Mouse (Mus musculus): ENCODE data around the gene Gm16253.
"Not testable (repeated sequence)": the region's sequence is repeated elsewhere in the genome, so short reads cannot be mapped to it uniquely, and the experiment has no call there.

Gm16253 gene

GRCm38 (mm10) chr3:96600639-96601250, 24.0 kb downstream of the Gm16253 start, which contains the start of gene Lix1l:
Lix1l (plus strand) TSS chr3:96601149.
- peak; percentile 93 for DNase-seq

GRCm38 (mm10) chr3:96601251-96601787, 24.5 kb downstream of the Gm16253 start:
- DNase-seq: peak; percentile 54

GRCm38 (mm10) chr3:96601941-96602703, 25.3 kb downstream of the Gm16253 start:
- peak; percentile 14 for DNase-seq

GRCm38 (mm10) chr3:96602704-96603084, 25.9 kb downstream of the Gm16253 start:
- DNase-seq: no peak

- no peak for DNase-seq
These were observed 26.5 kb downstream of the Gm16253 start for GRCm38 (mm10) chr3:96603311-96603710.

- not testable (repeated sequence) for DNase-seq
These were observed 29.2 kb downstream of the Gm16253 start for GRCm38 (mm10) chr3:96606007-96606406.

- DNase-seq: no peak
These were observed 29.8 kb downstream of the Gm16253 start for GRCm38 (mm10) chr3:96606618-96607017.

- DNase-seq: no peak
These were observed 41.2 kb downstream of the Gm16253 start for GRCm38 (mm10) chr3:96617941-96618340.

GRCm38 (mm10) chr3:96623201-96623600, 46.4 kb downstream of the Gm16253 start:
- DNase-seq: no peak

- DNase-seq: peak; percentile 95
These were observed 53.2 kb downstream of the Gm16253 start, which contains the start of gene Rbm8a for GRCm38 (mm10) chr3:96629729-96630600. Rbm8a (plus strand) TSS chr3:96629933.
